Mouse (Mus musculus) common myeloid progenitor, adult 5-6 weeks (primary cell): ENCODE measurements around the gene Strn4. TPM values are rescaled to one million over a fixed set of nuclear protein-coding genes. Genes with fewer than 3 reads are reported as not detected.

Source experiments
- ATAC-seq: replicated peaks from 2 replicates; pipeline ENCODE4 v1.8.0; 2016; ENCODE audit warnings: low read depth, mild to moderate bottlenecking, moderate TSS enrichment, inconsistent platforms; ENCODE audit not compliant: poor library complexity, severe bottlenecking
- total RNA-seq: library from RNA; stranded (forward); fragments of 200-1000, 187-1606 nt; gene quantifications from 2 replicates; pipeline ENCODE4 v1.2.3, GENCODE M21; 2017

Gene Strn4
- total RNA-seq, 1 experiment from 2014 or later: 50.2 TPM

GRCm38 (mm10) chr7:16873392-16873791 lies 57.7 kb downstream of the Strn4 start:
- ATAC-seq: no peak

GRCm38 (mm10) chr7:16874190-16874589 lies 58.5 kb downstream of the Strn4 start:
- ATAC-seq: peak; percentile 56

- peak; percentile 87 for ATAC-seq
These were observed 59.1 kb downstream of the Strn4 start for GRCm38 (mm10) chr7:16874756-16875309.

GRCm38 (mm10) chr7:16875310-16875325 lies 59.4 kb downstream of the Strn4 start, which contains the start of gene Dact3:
TSS of gene Dact3 (plus strand) at chr7:16875317.
- no peak for ATAC-seq

- ATAC-seq: no peak
These were observed 59.6 kb downstream of the Strn4 start for GRCm38 (mm10) chr7:16875326-16875725.

- ATAC-seq: no peak
These were observed 60.3 kb downstream of the Strn4 start for GRCm38 (mm10) chr7:16876006-16876405.

- no peak for ATAC-seq
These were observed 60.9 kb downstream of the Strn4 start for GRCm38 (mm10) chr7:16876608-16877007.

GRCm38 (mm10) chr7:16877717-16878116 lies 62.0 kb downstream of the Strn4 start:
- no peak for ATAC-seq

GRCm38 (mm10) chr7:16879796-16880547 lies 64.3 kb downstream of the Strn4 start:
- no peak for ATAC-seq

GRCm38 (mm10) chr7:16880615-16881014 lies 64.9 kb downstream of the Strn4 start:
- ATAC-seq: no peak

GRCm38 (mm10) chr7:16883162-16883561 lies 67.5 kb downstream of the Strn4 start:
- ATAC-seq: no peak

GRCm38 (mm10) chr7:16884334-16884733 lies 68.6 kb downstream of the Strn4 start:
- ATAC-seq: 0 out of 2 replicates have a peak, but pooled peaks have one; percentile 31

- ATAC-seq: no peak
These were observed 69.6 kb downstream of the Strn4 start for GRCm38 (mm10) chr7:16885271-16885776.

- ATAC-seq: no peak
These were observed 70.2 kb downstream of the Strn4 start for GRCm38 (mm10) chr7:16885905-16886304.

Other genes with a start within 250 kb of the Strn4 start
- 13.9 and 15.9 TPM in 2 replicates for gene Arhgap35, start 200.9 kb upstream of the Strn4 start, total RNA-seq
- gene Ceacam15, start 140.2 kb upstream of the Strn4 start, total RNA-seq: not detected in 2 replicates
- gene Ceacam9, start 94.0 kb upstream of the Strn4 start, total RNA-seq: not detected in 2 replicates
- gene Ap2s1, start 77.5 kb upstream of the Strn4 start, total RNA-seq: 70.4 and 72.4 TPM in 2 replicates
- gene Slc1a5, start 34.5 kb upstream of the Strn4 start, total RNA-seq: 30.6 and 51.4 TPM in 2 replicates
- gene Fkrp, start 843 bp downstream of the Strn4 start, total RNA-seq: 9.1 and 11.4 TPM in 2 replicates
- gene Prkd2, start 27.0 kb downstream of the Strn4 start, total RNA-seq: 7.0 and 12.9 TPM in 2 replicates
- 0.14 and 1.1 TPM in 2 replicates for gene Dact3, start 59.4 kb downstream of the Strn4 start, total RNA-seq
- gene Gng8, start 75.9 kb downstream of the Strn4 start, total RNA-seq: 3.1 TPM in 1 of 2 replicates, not detected in the other
- 0.10 and 0.73 TPM in 2 replicates for gene Ptgir, start 90.6 kb downstream of the Strn4 start, total RNA-seq
- 512 and 545 TPM in 2 replicates for gene Calm3, start 108.2 kb downstream of the Strn4 start, total RNA-seq
- not detected in 2 replicates for gene Pnmal2, start 128.8 kb downstream of the Strn4 start, total RNA-seq
- 0.09 TPM in 1 of 2 replicates, not detected in the other for gene Pnmal1, start 143.8 kb downstream of the Strn4 start, total RNA-seq
- gene Gm42372, start 167.2 kb downstream of the Strn4 start, total RNA-seq: 0.37 TPM in 1 of 2 replicates, not detected in the other
- 6.5 and 8.2 TPM in 2 replicates for gene Ccdc8, start 176.8 kb downstream of the Strn4 start, total RNA-seq
- gene Ppp5c, start 212.0 kb downstream of the Strn4 start, total RNA-seq: 75.0 and 99.0 TPM in 2 replicates
- 0.82 and 2.2 TPM in 2 replicates for gene Hif3a, start 246.5 kb downstream of the Strn4 start, total RNA-seq